Mouse (Mus musculus): ENCODE measurements around the gene Mrpl9.

Mrpl9 gene

DNA sequence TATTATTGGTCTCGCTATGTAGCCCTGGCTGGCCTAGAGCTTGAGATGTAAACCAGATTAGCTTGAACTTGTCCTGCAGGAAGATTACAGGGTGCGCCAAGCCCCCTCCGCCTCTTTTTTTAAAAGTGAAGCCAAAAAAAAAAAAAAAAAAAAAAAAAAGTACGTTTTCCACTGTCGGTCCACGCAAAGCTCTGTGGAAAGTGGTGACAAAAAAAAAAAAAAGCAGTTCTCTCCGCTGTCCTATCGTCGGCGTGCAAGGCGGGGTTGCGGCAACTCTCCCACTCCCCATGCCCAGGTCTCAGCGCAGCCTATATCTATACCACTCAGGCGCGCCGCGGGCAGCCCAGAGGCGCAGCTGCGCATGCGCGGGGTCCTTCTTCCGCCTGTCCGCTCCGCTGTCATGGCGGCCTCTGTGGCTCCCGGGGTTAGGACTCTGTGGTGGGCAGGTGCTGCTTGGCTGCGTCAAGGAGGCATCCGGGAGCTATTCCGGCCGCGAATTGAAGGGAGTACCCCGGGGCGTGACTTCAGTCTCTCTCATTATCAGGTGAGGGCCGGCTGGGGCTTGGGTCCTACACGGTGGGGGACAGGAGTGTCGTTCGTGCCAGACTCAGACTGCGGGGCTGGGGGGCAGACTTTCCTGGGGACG, at the start of gene Mrpl9:
TSS of gene Mrpl9 (plus strand) at position 368 of the 646 bp plus-strand sequence.
- DNase-seq (ENCODE audit: low spot score) = peak; percentile 80

GRCm38 (mm10) chr3:94396336-94396735, 46.8 kb upstream of the Mrpl9 start:
- no peak for DNase-seq (ENCODE audit: low spot score)

GRCm38 (mm10) chr3:94396851-94397250, 46.3 kb upstream of the Mrpl9 start:
- no peak for DNase-seq (ENCODE audit: low spot score)

GRCm38 (mm10) chr3:94398217-94398616, 44.9 kb upstream of the Mrpl9 start, which contains the start of gene Lingo4:
Gene Lingo4, plus strand, starts transcription at chr3:94398517.
- no peak for DNase-seq (ENCODE audit: low spot score)

GRCm38 (mm10) chr3:94398943-94399481, 44.1 kb upstream of the Mrpl9 start:
- no peak for DNase-seq (ENCODE audit: low spot score)

- DNase-seq (ENCODE audit: low spot score) = no peak
Observed at GRCm38 (mm10) chr3:94399663-94400310, 43.3 kb upstream of the Mrpl9 start.

- no peak for DNase-seq (ENCODE audit: low spot score)
Observed at GRCm38 (mm10) chr3:94402451-94402850, 40.7 kb upstream of the Mrpl9 start.

- no peak for DNase-seq (ENCODE audit: low spot score)
Observed at GRCm38 (mm10) chr3:94404366-94405054, 38.6 kb upstream of the Mrpl9 start.

DNA sequence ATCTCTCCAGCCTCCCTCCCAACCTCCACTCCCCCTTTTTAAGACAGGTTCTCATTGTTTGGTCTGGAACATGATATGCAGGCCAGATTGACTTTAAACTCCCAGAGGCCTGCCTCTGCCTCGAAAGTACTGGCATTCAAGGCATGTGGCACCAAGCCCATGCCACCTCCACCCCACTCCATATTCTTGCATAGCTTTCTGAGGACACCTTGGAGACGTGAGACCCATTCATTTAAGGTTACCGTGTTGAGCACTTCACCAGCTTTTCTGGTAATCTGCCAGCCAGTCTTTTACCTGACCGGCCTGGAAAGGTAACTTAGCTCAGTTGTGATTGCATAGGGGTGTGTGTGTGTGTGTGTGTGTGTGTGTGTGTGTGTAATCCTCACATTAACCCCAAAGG, 37.6 kb upstream of the Mrpl9 start:
- DNase-seq (ENCODE audit: low spot score) = no peak

GRCm38 (mm10) chr3:94412530-94412929, 30.6 kb upstream of the Mrpl9 start:
- no peak for DNase-seq (ENCODE audit: low spot score)

- peak; percentile 76 for DNase-seq (ENCODE audit: low spot score)
Observed at GRCm38 (mm10) chr3:94413031-94413679, 30.0 kb upstream of the Mrpl9 start, which contains the start of gene Tdrkh. Gene Tdrkh, plus strand, starts transcription at chr3:94413273.

DNA sequence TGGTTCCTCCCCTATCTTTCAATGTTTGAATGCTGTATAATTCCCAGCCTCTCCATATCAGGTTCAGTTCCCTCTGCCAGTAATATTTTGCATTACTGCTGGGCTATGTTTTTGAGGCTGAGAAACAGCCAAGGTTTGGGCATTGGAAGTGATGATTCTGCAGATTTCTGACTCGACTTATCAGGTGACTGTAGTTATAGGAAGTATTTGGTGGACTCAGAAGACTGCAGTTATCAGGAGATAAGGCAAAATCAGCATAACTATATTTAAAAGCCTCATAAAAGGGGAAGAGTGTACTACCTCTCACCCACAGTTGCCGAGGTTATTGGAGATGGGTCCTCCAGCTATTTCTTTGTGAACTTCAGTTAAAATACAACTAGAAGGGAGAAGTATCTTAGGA, 12.1 kb upstream of the Mrpl9 start:
- DNase-seq (ENCODE audit: low spot score) = no peak

DNA sequence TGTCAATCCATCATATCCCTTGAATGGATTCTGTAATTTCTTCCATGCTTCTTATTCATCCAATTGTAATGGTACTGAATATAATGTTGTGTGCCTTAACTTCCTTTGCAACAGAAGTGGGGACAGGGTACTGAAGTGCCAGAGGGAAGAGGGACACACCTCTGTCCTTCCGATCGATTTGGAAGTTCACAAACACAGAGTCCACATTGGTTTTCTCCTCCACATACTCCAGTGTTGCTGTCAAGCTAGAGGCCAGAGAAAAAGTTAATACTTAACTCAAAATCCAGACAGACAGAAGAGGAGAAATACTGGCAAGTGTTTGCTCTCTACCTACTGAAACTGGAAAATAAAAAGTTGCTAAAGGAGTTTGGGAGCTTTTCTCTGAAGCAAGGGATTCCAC, 8.8 kb upstream of the Mrpl9 start:
- DNase-seq (ENCODE audit: low spot score) = no peak

DNA sequence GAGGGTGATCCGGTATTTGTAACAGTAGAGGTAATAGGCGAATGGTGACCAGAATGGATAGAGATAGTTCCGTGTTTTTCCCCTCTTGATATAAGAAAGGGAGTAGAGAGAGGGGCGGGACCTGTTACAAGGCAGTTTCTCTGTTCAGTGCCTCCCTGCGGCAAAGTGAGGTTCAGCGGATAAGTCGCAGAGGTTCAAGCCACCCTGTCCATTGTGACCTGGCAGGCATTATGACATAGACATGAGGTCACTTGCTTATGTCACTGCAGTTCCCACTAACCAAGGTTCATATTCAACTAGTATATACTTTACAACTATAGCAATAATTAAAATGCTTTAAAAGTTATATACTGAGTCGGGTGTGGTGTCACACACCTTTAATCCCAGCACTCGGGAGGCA, 6.7 kb upstream of the Mrpl9 start:
- DNase-seq (ENCODE audit: low spot score) = no peak

GRCm38 (mm10) chr3:94441182-94441581, 1.9 kb upstream of the Mrpl9 start:
- no peak for DNase-seq (ENCODE audit: low spot score)

GRCm38 (mm10) chr3:94443597-94443964, 463 bp downstream of the Mrpl9 start, which contains the start of gene Oaz3:
Gene Oaz3, minus strand, starts transcription at chr3:94443915.
- DNase-seq (ENCODE audit: low spot score) = no peak

DNA sequence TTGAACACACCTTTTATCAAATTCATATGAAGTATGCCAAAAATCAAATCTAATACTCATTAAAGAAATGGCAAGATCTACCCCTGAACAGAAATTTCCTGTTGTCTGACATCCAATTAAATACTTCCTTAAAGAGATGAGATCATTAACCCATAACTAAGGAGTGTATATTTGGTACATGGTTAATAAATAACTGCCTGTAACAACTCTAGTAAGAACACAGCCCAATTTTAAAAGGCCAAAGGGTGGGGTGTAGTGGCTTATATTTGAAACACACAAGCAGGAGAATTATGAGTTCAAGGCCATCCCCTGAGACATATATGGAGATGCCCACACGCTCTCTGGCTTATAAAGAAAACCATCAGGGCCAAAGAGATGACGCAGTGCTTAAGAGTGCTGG, 6.3 kb downstream of the Mrpl9 start:
- no peak for DNase-seq (ENCODE audit: low spot score)

DNA sequence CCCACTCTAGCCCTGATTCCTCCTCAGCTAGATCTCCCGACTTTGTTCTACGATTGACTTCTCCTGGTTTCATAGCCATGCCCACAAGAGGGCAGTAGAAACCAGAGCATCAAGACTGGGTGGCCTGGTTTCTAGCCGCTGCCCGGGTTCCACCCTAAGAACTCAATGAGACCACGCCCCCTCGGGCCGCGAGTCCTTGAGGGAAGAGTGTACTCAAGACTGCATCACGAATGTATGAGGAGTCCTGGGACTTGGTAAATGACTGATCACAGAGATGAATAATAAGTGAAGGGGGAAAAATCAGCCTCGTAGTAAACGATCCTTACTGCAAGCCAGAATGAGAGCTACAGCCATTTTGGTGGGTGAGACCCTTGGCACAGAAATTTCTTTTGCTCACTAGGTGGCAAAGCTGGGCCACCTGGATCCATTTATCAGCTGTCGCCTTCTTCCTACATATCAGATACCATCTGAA, 13.4 kb downstream of the Mrpl9 start:
- no peak for DNase-seq (ENCODE audit: low spot score)

- no peak for DNase-seq (ENCODE audit: low spot score)
Observed at GRCm38 (mm10) chr3:94457055-94457454, 13.9 kb downstream of the Mrpl9 start.

- DNase-seq (ENCODE audit: low spot score) = no peak
Observed at GRCm38 (mm10) chr3:94459834-94460233, 16.7 kb downstream of the Mrpl9 start.

- DNase-seq (ENCODE audit: low spot score) = no peak
Observed at GRCm38 (mm10) chr3:94463926-94464578, 20.9 kb downstream of the Mrpl9 start.

Measured in urinary bladder, postnatal 10 days (tissue).